Mouse (Mus musculus) spleen, postnatal 10 days (tissue): ENCODE data around the gene Rufy1.

Source experiments
- DNase-seq, 2 experiments: peaks; one replicate each; pipeline ENCODE4 v3.0.0; 2021 to 2022; ENCODE audit warnings: low spot score in 2 of 2

The Rufy1 gene

GRCm38 (mm10) chr11:50346256-50347032 lies 84.5 kb downstream of the Rufy1 start:
- no peak for DNase-seq

- no peak for DNase-seq
These were observed 85.4 kb downstream of the Rufy1 start for GRCm38 (mm10) chr11:50345486-50345885.
